Mouse (Mus musculus) ES-E14 (cell line): ENCODE measurements at regions not wholly inside any gene's neighbourhood (a gene's known extent, or its start where the extent isn't known, plus 50 kb on each side); places are given as distances from the start of the nearest gene placed in this dataset.

Source experiments
- HCFC1 ChIP-seq: IDR thresholded peaks from 2 replicates; pipeline ENCODE4 v1.6.1; 2012; ENCODE audit warnings: low read length, inconsistent platforms, borderline replicate concordance; ENCODE audit not compliant: insufficient read depth
- MAFK ChIP-seq: IDR thresholded peaks from 2 replicates; pipeline ENCODE4 v1.6.1; 2014; ENCODE audit warnings: mild to moderate bottlenecking, low read depth, low read length, inconsistent platforms; ENCODE audit not compliant: insufficient read depth
- ZC3H11A ChIP-seq: IDR thresholded peaks from 2 replicates; pipeline ENCODE4 v1.6.1; 2012; ENCODE audit warnings: low read depth, mild to moderate bottlenecking, inconsistent platforms, low read length, borderline replicate concordance
- ZNF384 ChIP-seq: IDR thresholded peaks from 2 replicates; pipeline ENCODE4 v1.6.1; 2012; ENCODE audit warnings: low read depth, low read length, inconsistent platforms

DNA sequence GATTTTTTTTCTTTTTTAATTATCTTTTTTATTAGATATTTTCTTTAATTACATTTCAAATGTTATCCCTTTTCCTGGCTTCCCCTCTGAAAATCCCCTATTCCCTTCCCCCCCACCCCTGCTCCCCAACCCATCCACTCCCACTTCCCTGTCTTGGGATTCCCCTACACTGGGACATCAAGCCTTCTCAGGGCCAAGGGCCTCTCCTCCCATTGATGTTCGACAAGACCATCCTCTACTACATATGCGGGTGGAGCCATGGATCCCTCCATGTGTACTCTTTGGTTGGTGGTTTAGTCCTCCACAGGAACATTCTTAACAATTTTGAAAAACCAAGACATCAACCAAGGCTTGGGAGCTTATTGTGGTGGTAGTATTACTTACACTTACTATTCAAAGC is 77.5 kb upstream of the Gm47985 start:
- TF ChIP-seq ZNF384 (no peak), HCFC1 (no peak), ZC3H11A (no peak), MAFK (no peak)
